8 mouse cellular contexts compared by ENCODE assay signal in the genomic region with DNA sequence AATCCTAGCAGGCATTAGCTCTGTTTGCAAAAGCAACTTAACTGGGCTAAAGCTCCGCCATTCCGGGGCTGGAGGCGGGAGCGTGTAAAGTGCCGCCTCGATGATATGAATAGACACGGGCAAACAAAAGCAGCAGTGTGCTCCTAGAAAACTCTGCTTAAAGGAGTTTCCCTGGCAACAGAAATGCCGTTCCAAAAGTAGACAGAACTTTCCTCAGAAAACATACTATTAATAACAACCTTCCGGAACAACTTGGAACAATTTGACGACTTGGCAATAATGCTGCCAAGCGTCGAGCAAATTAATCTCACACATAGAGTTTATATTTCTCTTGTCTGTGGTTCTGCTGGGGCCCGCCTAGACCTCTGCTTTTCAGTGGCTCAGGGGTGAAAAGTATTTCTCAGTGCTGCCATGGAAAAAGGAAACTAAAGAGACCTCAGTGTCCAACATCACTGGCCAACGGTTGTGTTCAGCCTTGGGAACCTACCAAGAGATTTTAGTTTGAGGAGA.
DNase-seq lines count a peak whose midpoint lies in the region; ATAC-seq lines count a peak whose summit lies in the region.

No protein-coding gene starts in this region.

- no peak overlapping the region for H3K9ac ChIP-seq in intestine, embryonic 14.5 days (ENCODE audit: low read length)
- H3K9ac ChIP-seq in midbrain, embryonic 15.5 days, result no peak overlapping the region

- ATAC-seq in intestine, embryonic 14.5 days (replicated peaks; ENCODE audit: low FRiP score, low TSS enrichment, low read depth), result no peak
- peak; percentile 72 for ATAC-seq in midbrain, embryonic 15.5 days (replicated peaks)

- 24% methylated on average over 14 of the region's 14 CpGs for WGBS in intestine, embryonic 14.5 days
- WGBS in midbrain, embryonic 15.5 days, result 3% methylated on average over 14 of the region's 14 CpGs

- H3K27me3 ChIP-seq in intestine, embryonic 14.5 days (replicated peaks; ENCODE audit: control insufficient read depth, insufficient read depth, low read length), result no peaks in the 10 kb centered on the region
- H3K27me3 ChIP-seq in midbrain, embryonic 15.5 days (replicated peaks), result no peaks in the 10 kb centered on the region

- H3K27ac ChIP-seq in intestine, embryonic 14.5 days (ENCODE audit: low read depth), result peak overlapping the region; percentile 24; the same call in 1 of the 2 replicates
- H3K27ac ChIP-seq in midbrain, embryonic 15.5 days, result peak overlapping the region; percentile 55

- H3K4me1 ChIP-seq in intestine, embryonic 14.5 days (replicated peaks; ENCODE audit: control insufficient read depth, insufficient read depth, low read length), result peaks cover 3% of the 10 kb centered on the region
- peaks cover 28% of the 10 kb centered on the region for H3K4me1 ChIP-seq in midbrain, embryonic 15.5 days

- H3K36me3 ChIP-seq in intestine, embryonic 14.5 days (ENCODE audit: control insufficient read depth, insufficient read depth, low read length), result no peaks in the 10 kb centered on the region
- no peaks in the 10 kb centered on the region for H3K36me3 ChIP-seq in midbrain, embryonic 15.5 days (replicated peaks)

- intact Hi-C loops in gastrocnemius, postnatal 14 days (cut with DNase I; ENCODE audit: low total_unique reads), result no loop called here

- no peak overlapping the region for H3K4me3 ChIP-seq in intestine, embryonic 14.5 days (ENCODE audit: low read depth, low read length)
- no peak overlapping the region for H3K4me3 ChIP-seq in midbrain, embryonic 15.5 days

- H3K9me3 ChIP-seq in intestine, embryonic 14.5 days (ENCODE audit: control insufficient read depth, low read length), result no peaks in the 10 kb centered on the region
- H3K9me3 ChIP-seq in midbrain, embryonic 15.5 days, result no peaks in the 10 kb centered on the region

- peak overlapping the region; percentile 40 for H3K4me2 ChIP-seq in intestine, embryonic 14.5 days (ENCODE audit: low read length)
- H3K4me2 ChIP-seq in midbrain, embryonic 15.5 days, result peak overlapping the region; percentile 20

- DNase-seq in adrenal gland, adult 8-10 months, result peak; percentile 7
- DNase-seq in embryo, embryonic 11 days, result peak; percentile 83
- DNase-seq in gastrocnemius, postnatal 14 days, result peak; percentile 12
- peak; percentile 55 for DNase-seq in intestine, embryonic 14.5 days (ENCODE audit: low spot score)
- peak; percentile 86 for DNase-seq in left cerebral cortex, adult 11 months (ENCODE audit: low spot score)
- DNase-seq in testis, postnatal 14 days (ENCODE audit: low spot score), result peak; percentile 38
- DNase-seq in urinary bladder, adult 18-20 months (ENCODE audit: low spot score in 2 of 2), result no peak

Comparison
In these comparisons a context has a peak if more than half of its experiments do, and no peak if none do; other contexts are left out.
1. DNase-seq: peak in adrenal gland, adult 8-10 months (single experiment), embryo, embryonic 11 days (single experiment), gastrocnemius, postnatal 14 days (single experiment), intestine, embryonic 14.5 days (single experiment), left cerebral cortex, adult 11 months (single experiment) and testis, postnatal 14 days (single experiment); none in urinary bladder, adult 18-20 months (0 of 2).